Comparison of ENCODE assay signal across 22 mouse cellular contexts in the genomic region with DNA sequence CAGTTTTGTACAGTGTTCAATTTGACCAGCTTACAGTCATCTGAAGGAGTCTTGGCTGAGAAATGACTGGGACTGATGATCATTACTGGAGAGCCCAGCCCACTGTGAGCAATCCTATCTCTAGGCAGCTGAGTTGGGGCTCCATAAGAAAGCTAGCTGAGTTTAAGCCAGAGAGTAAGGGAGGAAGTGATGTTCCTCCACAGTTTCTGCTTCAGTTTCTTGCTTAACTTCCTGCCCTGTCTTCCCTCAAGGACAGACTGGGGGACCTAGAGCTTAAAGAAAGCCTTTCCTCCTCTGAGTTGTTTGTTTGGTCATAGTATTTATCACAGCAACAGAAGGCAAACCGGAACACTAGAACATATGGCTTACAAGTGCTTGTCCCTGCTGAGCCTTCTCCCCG.
DNase-seq lines count a peak whose midpoint lies in the region; ATAC-seq and TF ChIP-seq lines count a peak whose summit lies in the region.
"Had no signal": no experiment of that assay in that cellular context is flagged by ENCODE, and none has a peak within 500 bp of the region (broad histone marks: within the 10 kb centered on the region; RNA-seq: fewer than 3 reads in every experiment).

No protein-coding gene starts in this region.

- DNase-seq in liver, adult 2 months (ENCODE audit: extremely low read depth, low read depth, low spot score) = peak; percentile 7
- DNase-seq in liver = no peak
- DNase-seq in gastrocnemius, postnatal 10 days = no peak
- no peak for DNase-seq in lung, adult 18-20 months
- no peak for DNase-seq in midbrain, embryonic 10.5 days (ENCODE audit: low spot score)
- DNase-seq: adrenal gland, adult 2 months; adrenal gland, postnatal 25 days; cerebellum, adult 2 months; cerebellum, postnatal 10 days; embryo, embryonic 11 days; heart, postnatal 36 days had no signal

- 76% methylated on average over 2 of the region's 2 CpGs for WGBS in liver, adult 2 months
- 90% methylated on average over 2 of the region's 2 CpGs for WGBS in midbrain, embryonic 10.5 days

- no peaks in the 10 kb centered on the region for H3K36me3 ChIP-seq in liver, adult 2 months (ENCODE audit: control insufficient read depth, insufficient read depth, low read length)
- no peaks in the 10 kb centered on the region for H3K36me3 ChIP-seq in midbrain, embryonic 10.5 days
- H3K36me3 ChIP-seq: embryonic facial prominence, embryonic 15.5 days; forebrain, embryonic 10.5 days; heart, embryonic 13.5 days; hindbrain, embryonic 12.5 days had no signal

- H3K9me3 ChIP-seq in midbrain, embryonic 10.5 days (replicated peaks) = no peaks in the 10 kb centered on the region
- H3K9me3 ChIP-seq: embryonic facial prominence, embryonic 15.5 days; forebrain, embryonic 10.5 days; heart, embryonic 13.5 days; hindbrain, embryonic 12.5 days had no signal

- H3K27me3 ChIP-seq in liver, adult 2 months (ENCODE audit: control insufficient read depth, insufficient read depth, low read length) = no peaks in the 10 kb centered on the region
- H3K27me3 ChIP-seq in midbrain, embryonic 10.5 days (ENCODE audit: low read depth, poor library complexity, severe bottlenecking) = no peaks in the 10 kb centered on the region
- H3K27me3 ChIP-seq: CH12.LX; embryonic facial prominence, embryonic 15.5 days; heart, embryonic 13.5 days; hindbrain, embryonic 12.5 days had no signal

- no peaks in the 10 kb centered on the region for H3K79me2 ChIP-seq in liver, adult 2 months (ENCODE audit: control insufficient read depth, insufficient read depth, low read length)

- TF ChIP-seq CTCF in liver, adult 2 months (IDR thresholded peaks at IDR 0.05; ENCODE audit: low read depth, low read length) = no peak
- no peak for TF ChIP-seq CTCF in bone marrow macrophage, adult 2 months (IDR thresholded peaks at IDR 0.05; ENCODE audit: low read depth, low read length)

- no peaks in the 10 kb centered on the region for H3K4me1 ChIP-seq in liver, adult 2 months (ENCODE audit: control insufficient read depth, insufficient read depth, low read length)
- H3K4me1 ChIP-seq in bone marrow macrophage, adult 2 months (ENCODE audit: control insufficient read depth, insufficient read depth, low read length) = peaks cover 15% of the 10 kb centered on the region
- no peaks in the 10 kb centered on the region for H3K4me1 ChIP-seq in midbrain, embryonic 10.5 days
- H3K4me1 ChIP-seq: embryonic facial prominence, embryonic 15.5 days; heart, embryonic 13.5 days; hindbrain, embryonic 12.5 days had no signal

- no peak for TF ChIP-seq POLR2A in liver, adult 2 months (IDR thresholded peaks at IDR 0.05; ENCODE audit: extremely low read depth, insufficient read depth, low read length)
- no peak for TF ChIP-seq POLR2A in bone marrow macrophage, adult 2 months (IDR thresholded peaks at IDR 0.05; ENCODE audit: borderline replicate concordance, low read depth, low read length)

- no peak overlapping the region for H3K4me3 ChIP-seq in liver, adult 2 months (ENCODE audit: insufficient read depth, low read depth, low read length)
- no peak overlapping the region for H3K4me3 ChIP-seq in bone marrow macrophage, adult 2 months (ENCODE audit: insufficient read depth, low read length)
- H3K4me3 ChIP-seq in midbrain, embryonic 10.5 days = no peak overlapping the region
- H3K4me3 ChIP-seq: embryonic facial prominence, embryonic 15.5 days; erythroblast, embryonic 14.5 days; forebrain, embryonic 10.5 days; heart, embryonic 13.5 days; hindbrain, embryonic 12.5 days had no signal

- H3K9ac ChIP-seq in liver, adult 2 months (ENCODE audit: low read depth, low read length) = no peak overlapping the region
- H3K9ac ChIP-seq: embryonic facial prominence, embryonic 15.5 days; heart, embryonic 13.5 days; hindbrain, embryonic 12.5 days had no signal

- H3K27ac ChIP-seq in liver, adult 2 months (replicated peaks; ENCODE audit: insufficient read depth, low read depth, low read length) = no peak overlapping the region
- peak overlapping the region; percentile 88 for H3K27ac ChIP-seq in bone marrow macrophage, adult 2 months (ENCODE audit: insufficient read depth, low read depth, low read length)
- no peak overlapping the region for H3K27ac ChIP-seq in midbrain, embryonic 10.5 days (replicated peaks)
- H3K27ac ChIP-seq: embryonic facial prominence, embryonic 15.5 days; forebrain, embryonic 10.5 days; heart, embryonic 13.5 days; hindbrain, embryonic 12.5 days had no signal

- ATAC-seq in hematopoietic stem cell, adult 5-6 weeks (replicated peaks in 1 of 2; ENCODE audit: insufficient read depth in 1 of 2, low FRiP score in 2 of 2, low TSS enrichment in 1 of 2, low read depth in 1 of 2, poor library complexity in 2 of 2, severe bottlenecking in 2 of 2) = peak; percentile 22 to 42; a peak in 2 of 4 replicates
- ATAC-seq: forebrain, embryonic 14.5 days; hindbrain, embryonic 16.5 days; inflammation-experienced regulatory T-cells, adult 6 months had no signal
